Mouse (Mus musculus) layer of hippocampus, postnatal 14 days (tissue): ENCODE data around the gene Prkch. TPM values are rescaled to one million over a fixed set of nuclear protein-coding genes. Genes with fewer than 3 reads are reported as not detected.
"Not testable (repeated sequence)": the region's sequence is repeated elsewhere in the genome, so short reads cannot be mapped to it uniquely, and the experiment has no call there.

Experiments
- DNase-seq, 2 experiments: peaks; one replicate each; pipeline ENCODE4 v3.0.0; 2021 to 2022; ENCODE audit warnings: low spot score in 2 of 2, mixed read lengths in 1 of 2
- long read RNA-seq, 2 experiments: library from polyadenylated mRNA; stranded (forward); transcript quantifications; one replicate each; pipeline ENCODE4 v2.0.0; 2021
- total RNA-seq, 2 experiments: library from RNA; stranded (reverse); gene quantifications; 2 replicates each; pipeline ENCODE4 v1.2.3; 2021

Gene Prkch
- total RNA-seq = 1 to 10 TPM; 4.1 to 8.6 TPM
- long read RNA-seq, experiment 1, transcript Prkch-201 (14 exons, 3,545 nt) = major isoform, 6 of 6 reads
- long read RNA-seq, experiment 1, partial matches to known transcripts = 0 of 6 reads
- long read RNA-seq, experiment 1, other reads (novel, unspliced or antisense) = 0 of 6 reads
- long read RNA-seq, experiment 2, transcript Prkch-201 (14 exons, 3,545 nt) = major isoform, 11 of 11 reads
- long read RNA-seq, experiment 2, partial matches to known transcripts = 0 of 11 reads
- long read RNA-seq, experiment 2, other reads (novel, unspliced or antisense) = 0 of 11 reads

- peak; percentile 41 to 62 for DNase-seq
Measured at GRCm38 (mm10) chr12:73584610-73585240, at the start of gene Prkch. TSS of gene Prkch (plus strand) at chr12:73584796.

- no peak for DNase-seq
Measured at GRCm38 (mm10) chr12:73537499-73538138, 47.0 kb upstream of the Prkch start.

GRCm38 (mm10) chr12:73538139-73538508 lies 46.5 kb upstream of the Prkch start:
- not testable (repeated sequence) for DNase-seq

- DNase-seq = no peak
Measured at GRCm38 (mm10) chr12:73539151-73539550, 45.4 kb upstream of the Prkch start.

- no peak for DNase-seq
Measured at GRCm38 (mm10) chr12:73540402-73540801, 44.2 kb upstream of the Prkch start.

- no peak for DNase-seq
Measured at GRCm38 (mm10) chr12:73543191-73543590, 41.4 kb upstream of the Prkch start.

- DNase-seq = no peak
Measured at GRCm38 (mm10) chr12:73544736-73545671, 39.6 kb upstream of the Prkch start.

GRCm38 (mm10) chr12:73545672-73546085 lies 38.9 kb upstream of the Prkch start:
- DNase-seq = peak in 1 of 2 experiments; percentile 7

- DNase-seq = no peak
Measured at GRCm38 (mm10) chr12:73546086-73546711, 38.4 kb upstream of the Prkch start, which contains the start of gene Tmem30b. TSS of gene Tmem30b (minus strand) at chr12:73546392.

GRCm38 (mm10) chr12:73547646-73548045 lies 37.0 kb upstream of the Prkch start:
- no peak for DNase-seq

- no peak for DNase-seq
Measured at GRCm38 (mm10) chr12:73548259-73548658, 36.3 kb upstream of the Prkch start.

- DNase-seq = peak; percentile 42 to 83
Measured at GRCm38 (mm10) chr12:73554155-73554554, 30.4 kb upstream of the Prkch start.

GRCm38 (mm10) chr12:73558525-73559195 lies 25.9 kb upstream of the Prkch start:
- DNase-seq = peak in 1 of 2 experiments; percentile 27

GRCm38 (mm10) chr12:73560091-73560490 lies 24.5 kb upstream of the Prkch start:
- DNase-seq = no peak

GRCm38 (mm10) chr12:73563122-73563521 lies 21.5 kb upstream of the Prkch start:
- not testable (repeated sequence) for DNase-seq

GRCm38 (mm10) chr12:73564176-73564575 lies 20.4 kb upstream of the Prkch start:
- DNase-seq = no peak

GRCm38 (mm10) chr12:73564795-73565619 lies 19.6 kb upstream of the Prkch start:
- DNase-seq = peak in 1 of 2 experiments; percentile 66

GRCm38 (mm10) chr12:73565620-73565969 lies 19.0 kb upstream of the Prkch start:
- no peak for DNase-seq

GRCm38 (mm10) chr12:73574632-73575031 lies 10.0 kb upstream of the Prkch start:
- no peak for DNase-seq
